Mouse (Mus musculus): ENCODE results near the gene Sipa1l2. TPM values are rescaled to one million over a fixed set of nuclear protein-coding genes. Genes with fewer than 3 reads are reported as not detected.

Gene Sipa1l2
- polyA plus RNA-seq, 1 experiment from 2014 or later: 7.2 TPM

DNA sequence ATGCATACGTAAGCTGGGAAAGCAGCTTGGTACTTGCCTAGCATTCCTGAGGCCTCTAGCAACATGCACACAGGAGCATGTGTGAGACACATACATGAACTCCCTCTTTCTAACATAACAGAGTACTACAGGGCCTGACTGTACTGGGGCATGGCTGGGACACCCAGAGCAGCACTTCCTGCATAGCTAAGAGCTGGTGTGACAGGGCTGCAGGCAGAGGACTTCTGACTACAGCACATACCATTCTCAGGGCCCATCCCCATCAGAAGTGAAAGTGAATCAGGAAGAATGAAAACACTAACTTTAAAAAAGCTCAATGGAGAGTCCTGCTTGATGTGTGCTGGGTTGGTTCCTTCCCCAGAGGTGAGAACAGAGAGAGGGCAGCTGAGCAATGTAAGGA lies 108.1 kb downstream of the Sipa1l2 start:
- Histone ChIP-seq H3K79me2 (ENCODE audit: inconsistent target) (no peaks in the 10 kb centered on the region), H3K36me3 (ENCODE audit: inconsistent target) (no peaks in the 10 kb centered on the region; the same call in 1 of the 2 replicates), H3K4me3 (ENCODE audit: inconsistent target) (no peak overlapping the region), H3K27ac (peak overlapping the region; percentile 82)
- 88% methylated on average over 1 of the region's 1 CpGs for WGBS (ENCODE audit: missing documents)

DNA sequence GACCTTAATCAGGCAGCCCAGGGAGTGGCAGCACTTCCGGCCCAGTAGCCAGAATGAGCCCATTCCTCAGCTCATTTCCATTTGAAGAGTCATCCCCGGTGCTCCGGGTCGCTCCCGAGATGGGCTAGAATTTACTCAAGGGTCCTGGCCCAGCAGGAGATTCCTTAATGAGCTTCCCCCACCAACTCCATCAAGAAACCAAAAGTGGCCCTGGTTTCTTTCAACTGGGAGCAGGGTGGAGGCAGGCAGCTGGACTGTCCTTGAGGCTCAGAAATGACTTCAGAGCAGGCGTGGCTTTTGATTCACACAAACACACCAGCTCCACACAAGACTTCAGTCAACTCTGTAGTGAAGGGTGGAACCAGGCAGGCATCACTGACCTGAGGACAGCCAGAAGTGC lies 109.0 kb downstream of the Sipa1l2 start:
- Histone ChIP-seq H3K4me3 (ENCODE audit: inconsistent target) (no peak overlapping the region), H3K79me2 (ENCODE audit: inconsistent target) (no peaks in the 10 kb centered on the region), H3K27ac (peak overlapping the region; percentile 82), H3K36me3 (ENCODE audit: inconsistent target) (no peaks in the 10 kb centered on the region; the same call in 1 of the 2 replicates)
- whole genome bisulfite sequencing (ENCODE audit: missing documents): 76% methylated on average over 6 of the region's 6 CpGs

DNA sequence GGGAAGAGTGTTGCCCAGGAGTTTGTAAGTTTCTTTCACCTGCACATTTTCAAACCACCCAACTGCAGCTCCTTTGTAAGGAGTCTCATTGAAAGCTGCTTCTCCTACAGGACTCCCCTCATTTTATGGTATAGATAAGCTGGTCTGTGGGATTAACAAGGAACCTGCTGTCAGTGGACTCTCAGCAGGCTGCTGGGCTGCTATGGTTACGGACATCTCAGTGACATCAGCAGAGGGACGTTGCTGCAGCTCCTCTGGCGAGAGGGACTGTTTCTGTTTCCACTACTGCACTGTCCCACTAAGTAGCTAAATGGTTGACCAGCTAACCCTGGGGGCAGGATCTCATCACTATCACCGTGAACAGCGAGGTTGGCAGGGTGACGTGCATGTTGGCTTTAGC lies 120.6 kb downstream of the Sipa1l2 start:
- 86% methylated on average over 6 of the region's 6 CpGs for WGBS (ENCODE audit: missing documents)
- H3K27ac ChIP-seq: no peak overlapping the region
- no peak overlapping the region for H3K4me3 ChIP-seq (ENCODE audit: inconsistent target)
- H3K36me3 ChIP-seq (ENCODE audit: inconsistent target): peaks cover 39% of the 10 kb centered on the region; the same call in 1 of the 2 replicates
- no peaks in the 10 kb centered on the region for H3K79me2 ChIP-seq (ENCODE audit: inconsistent target)

GRCm38 (mm10) chr8:125447543-125447942 lies 122.1 kb downstream of the Sipa1l2 start:
- Histone ChIP-seq H3K27ac (no peak overlapping the region), H3K4me3 (ENCODE audit: inconsistent target) (no peak overlapping the region), H3K79me2 (ENCODE audit: inconsistent target) (no peaks in the 10 kb centered on the region), H3K36me3 (ENCODE audit: inconsistent target) (peaks cover 42% of the 10 kb centered on the region; the same call in 1 of the 2 replicates)
- 95% methylated on average over 14 of the region's 14 CpGs for WGBS (ENCODE audit: missing documents)

- WGBS (ENCODE audit: missing documents): 86% methylated on average over 4 of the region's 4 CpGs
- no peak overlapping the region for H3K27ac ChIP-seq
- H3K4me3 ChIP-seq (ENCODE audit: inconsistent target): no peak overlapping the region
- no peaks in the 10 kb centered on the region for H3K79me2 ChIP-seq (ENCODE audit: inconsistent target)
- H3K36me3 ChIP-seq (ENCODE audit: inconsistent target): peaks cover 47% of the 10 kb centered on the region
These were observed 123.4 kb downstream of the Sipa1l2 start for GRCm38 (mm10) chr8:125446236-125446635.

DNA sequence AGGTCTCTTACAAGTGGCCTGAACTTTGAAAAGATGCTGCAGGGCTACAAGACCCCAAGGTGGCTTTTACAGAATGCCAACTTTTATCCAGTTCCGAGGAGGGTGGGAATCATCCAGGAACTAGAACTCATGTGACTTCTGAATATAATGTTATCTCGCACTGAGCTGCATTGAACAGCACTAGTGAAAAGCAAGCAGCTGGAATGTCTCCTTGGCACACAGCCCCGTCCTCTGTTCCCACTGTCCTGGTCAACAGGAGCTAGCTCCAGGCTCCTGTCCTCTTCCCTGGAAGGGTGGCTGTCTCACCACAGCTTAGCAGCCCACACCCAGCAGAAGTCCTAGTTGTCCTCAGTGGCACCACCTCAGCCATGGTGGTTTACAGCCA lies 124.4 kb downstream of the Sipa1l2 start:
- H3K36me3 ChIP-seq (ENCODE audit: inconsistent target): peaks cover 51% of the 10 kb centered on the region
- H3K27ac ChIP-seq: no peak overlapping the region
- WGBS (ENCODE audit: missing documents): 98% methylated on average over 3 of the region's 3 CpGs
- no peak overlapping the region for H3K4me3 ChIP-seq (ENCODE audit: inconsistent target)
- no peaks in the 10 kb centered on the region for H3K79me2 ChIP-seq (ENCODE audit: inconsistent target)

DNA sequence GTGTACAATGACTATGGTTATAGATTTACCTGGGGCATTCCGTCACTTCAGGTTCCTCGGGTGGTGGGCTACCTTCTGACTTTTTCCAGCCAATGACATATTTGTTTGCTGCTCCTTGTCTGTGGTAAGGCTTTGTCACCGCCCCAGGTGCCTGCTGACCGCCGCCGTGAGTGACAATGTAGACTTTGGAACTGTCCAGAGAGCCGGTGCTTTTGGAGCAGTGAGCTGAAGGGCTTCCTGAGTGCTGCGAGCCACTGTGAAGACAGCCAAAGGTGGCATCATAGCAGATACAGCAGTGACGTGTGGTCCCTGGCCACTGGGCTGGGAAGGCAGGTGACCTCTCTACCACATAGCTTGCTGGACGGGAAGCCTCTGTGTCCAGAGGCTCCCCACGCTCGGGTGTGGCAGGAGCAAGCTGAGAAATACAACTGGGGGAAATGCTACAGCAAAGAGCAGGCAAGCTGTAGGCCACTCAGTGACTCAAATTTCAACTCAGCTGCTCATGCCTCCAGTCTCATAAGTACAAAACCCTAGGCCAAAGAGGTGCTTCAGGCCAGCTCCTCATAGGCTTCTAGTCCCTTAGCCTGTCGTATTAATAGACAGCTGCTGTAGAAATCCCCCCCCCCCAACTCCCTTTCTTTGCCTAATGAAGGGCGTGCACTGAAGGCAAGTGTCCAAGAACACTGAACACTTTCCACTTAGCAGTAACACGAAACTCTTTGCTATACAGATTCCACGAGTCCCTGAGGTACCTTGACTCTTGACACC lies 125.0 kb downstream of the Sipa1l2 start:
- 98% methylated on average over 16 of the region's 16 CpGs for WGBS (ENCODE audit: missing documents)
- Histone ChIP-seq H3K4me3 (ENCODE audit: inconsistent target) (no peak overlapping the region), H3K79me2 (ENCODE audit: inconsistent target) (no peaks in the 10 kb centered on the region), H3K36me3 (ENCODE audit: inconsistent target) (peaks cover 51% of the 10 kb centered on the region), H3K27ac (no peak overlapping the region)

DNA sequence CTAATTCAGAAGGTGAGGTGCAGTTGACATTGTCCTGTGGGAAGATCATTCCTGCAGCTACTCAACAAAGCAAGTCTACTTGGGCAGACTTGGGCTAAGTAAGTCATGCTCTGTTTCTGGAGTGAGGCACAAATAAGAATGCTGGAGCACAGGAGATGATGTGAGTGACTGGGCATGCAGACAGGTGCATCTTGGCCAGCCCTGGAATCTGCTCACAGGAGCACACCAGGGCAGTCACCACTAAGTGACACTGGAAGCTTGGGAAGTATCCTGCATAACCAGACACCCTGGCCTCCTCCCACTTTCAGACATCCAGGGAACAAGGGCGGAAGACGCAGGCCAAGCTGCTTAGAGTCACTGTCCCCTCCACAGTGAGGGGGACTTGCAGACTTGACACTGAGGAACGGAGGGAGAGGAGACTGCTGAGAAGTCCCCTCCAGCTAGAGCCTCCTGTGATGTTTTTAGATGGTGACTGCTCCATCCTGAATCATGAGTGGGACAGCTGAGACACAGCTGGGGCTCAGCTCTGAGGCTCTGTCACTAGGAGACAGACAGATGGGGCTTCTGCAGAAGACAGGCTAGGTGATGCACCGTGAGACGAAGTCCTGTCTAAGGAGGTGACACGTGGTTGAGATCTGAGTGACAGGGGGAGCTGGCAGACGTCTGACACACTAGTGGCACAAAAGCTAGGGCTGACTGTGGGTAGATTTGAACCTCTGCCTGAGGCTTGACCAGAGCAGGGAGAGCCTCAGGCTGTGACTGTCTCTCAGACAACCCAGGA lies 134.1 kb downstream of the Sipa1l2 start:
- WGBS (ENCODE audit: missing documents): 94% methylated on average over 7 of the region's 7 CpGs
- peaks cover 29% of the 10 kb centered on the region; the same call in 1 of the 2 replicates for H3K36me3 ChIP-seq (ENCODE audit: inconsistent target)
- H3K27ac ChIP-seq: no peak overlapping the region
- H3K79me2 ChIP-seq (ENCODE audit: inconsistent target): no peaks in the 10 kb centered on the region
- H3K4me3 ChIP-seq (ENCODE audit: inconsistent target): no peak overlapping the region

DNA sequence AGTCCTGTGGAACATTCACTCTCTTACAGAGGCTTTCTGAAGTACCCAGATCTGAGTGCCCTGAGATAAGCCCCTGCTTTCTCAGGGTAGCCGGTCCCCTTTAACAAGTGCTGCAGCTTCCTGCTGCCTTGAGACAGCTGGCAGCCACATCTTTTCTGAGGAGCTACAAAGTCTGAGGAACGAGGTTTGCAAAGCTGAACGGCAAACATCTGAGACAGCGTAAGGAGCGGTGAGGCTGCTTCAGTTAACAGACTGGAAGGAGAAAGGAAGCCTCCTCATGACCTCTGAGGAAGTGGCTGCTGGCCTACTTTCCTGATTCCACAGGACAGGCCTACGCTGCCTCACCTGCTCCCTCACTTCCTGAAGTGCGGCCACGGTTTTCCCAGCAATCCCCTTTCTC lies 135.5 kb downstream of the Sipa1l2 start:
- Histone ChIP-seq H3K27ac (no peak overlapping the region), H3K4me3 (ENCODE audit: inconsistent target) (no peak overlapping the region), H3K36me3 (ENCODE audit: inconsistent target) (peaks cover 22% of the 10 kb centered on the region; the same call in 1 of the 2 replicates), H3K79me2 (ENCODE audit: inconsistent target) (no peaks in the 10 kb centered on the region)
- WGBS (ENCODE audit: missing documents): 46% methylated on average over 8 of the region's 8 CpGs

DNA sequence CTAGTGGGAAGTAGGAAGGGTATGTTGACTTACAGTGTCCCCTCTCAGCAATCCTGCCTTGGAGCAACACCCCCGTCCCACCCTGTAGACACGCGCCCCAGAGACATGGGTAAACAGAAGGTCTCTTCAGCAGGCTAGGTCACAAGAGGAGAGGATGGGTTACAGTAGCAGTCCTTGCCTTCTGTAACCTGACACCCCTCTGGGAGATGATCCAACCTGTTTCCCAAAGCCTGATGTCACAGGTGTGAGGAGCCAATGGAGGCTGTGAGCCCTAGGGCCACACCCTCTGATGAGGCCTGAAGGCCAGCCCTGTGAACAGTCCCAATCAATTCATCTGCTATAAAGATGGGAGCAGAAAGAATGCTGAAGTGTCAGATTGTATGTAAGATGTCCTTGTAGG lies 138.3 kb downstream of the Sipa1l2 start:
- no peaks in the 10 kb centered on the region for H3K79me2 ChIP-seq (ENCODE audit: inconsistent target)
- 94% methylated on average over 3 of the region's 3 CpGs for WGBS (ENCODE audit: missing documents)
- no peak overlapping the region for H3K4me3 ChIP-seq (ENCODE audit: inconsistent target)
- H3K36me3 ChIP-seq (ENCODE audit: inconsistent target): peaks cover 13% of the 10 kb centered on the region; the same call in 1 of the 2 replicates
- H3K27ac ChIP-seq: no peak overlapping the region

- 97% methylated on average over 5 of the region's 5 CpGs for WGBS (ENCODE audit: missing documents)
- no peaks in the 10 kb centered on the region for H3K79me2 ChIP-seq (ENCODE audit: inconsistent target)
- H3K27ac ChIP-seq: no peak overlapping the region
- H3K36me3 ChIP-seq (ENCODE audit: inconsistent target): peaks cover 13% of the 10 kb centered on the region; the same call in 1 of the 2 replicates
- H3K4me3 ChIP-seq (ENCODE audit: inconsistent target): no peak overlapping the region
These were observed 138.8 kb downstream of the Sipa1l2 start for GRCm38 (mm10) chr8:125430796-125431195.

DNA sequence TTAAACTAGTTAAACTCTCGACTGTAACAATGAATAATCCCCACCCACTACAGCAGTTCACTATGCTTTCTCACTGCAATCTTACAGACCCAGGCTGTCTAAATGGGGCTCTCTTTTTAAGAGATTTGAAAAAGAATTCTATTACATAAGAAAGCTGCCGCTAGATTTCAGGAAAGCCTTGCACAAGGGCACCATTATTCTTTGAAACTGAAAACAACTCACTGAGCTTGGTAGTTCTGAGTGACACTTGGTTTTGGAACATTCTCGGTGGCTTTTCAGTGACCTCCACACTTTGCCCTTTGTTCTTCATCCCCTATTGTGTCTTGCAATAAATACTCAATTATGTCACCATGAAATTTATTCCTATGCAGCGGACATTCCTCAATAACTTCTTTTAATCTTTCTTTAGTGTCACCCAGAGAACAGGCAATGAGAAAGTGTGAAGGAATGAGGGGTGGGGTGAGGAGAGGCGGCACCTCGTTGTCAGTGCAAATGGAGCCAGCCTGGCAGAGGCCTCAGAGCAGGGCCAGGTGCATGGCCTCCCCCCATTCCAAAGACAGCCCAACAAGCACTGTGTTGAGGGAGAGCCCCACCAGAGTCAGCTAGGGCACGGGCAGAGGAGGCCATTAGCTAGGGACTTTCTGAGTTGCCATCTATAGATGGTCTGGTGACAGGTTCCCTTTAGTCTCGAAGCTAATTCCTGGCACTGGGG lies 140.5 kb downstream of the Sipa1l2 start:
- H3K4me3 ChIP-seq (ENCODE audit: inconsistent target): no peak overlapping the region
- H3K79me2 ChIP-seq (ENCODE audit: inconsistent target): no peaks in the 10 kb centered on the region
- H3K27ac ChIP-seq: no peak overlapping the region
- peaks cover 13% of the 10 kb centered on the region; the same call in 1 of the 2 replicates for H3K36me3 ChIP-seq (ENCODE audit: inconsistent target)
- 89% methylated on average over 8 of the region's 8 CpGs for WGBS (ENCODE audit: missing documents)

GRCm38 (mm10) chr8:125423861-125424260 lies 145.7 kb downstream of the Sipa1l2 start:
- 87% methylated on average over 9 of the region's 10 CpGs for WGBS (ENCODE audit: missing documents)
- Histone ChIP-seq H3K79me2 (ENCODE audit: inconsistent target) (no peaks in the 10 kb centered on the region), H3K36me3 (ENCODE audit: inconsistent target) (peaks cover 10% of the 10 kb centered on the region; the same call in 1 of the 2 replicates), H3K27ac (no peak overlapping the region), H3K4me3 (ENCODE audit: inconsistent target) (no peak overlapping the region)

- 95% methylated on average over 14 of the region's 14 CpGs for WGBS (ENCODE audit: missing documents)
- no peak overlapping the region for H3K27ac ChIP-seq
- H3K4me3 ChIP-seq (ENCODE audit: inconsistent target): no peak overlapping the region
These were observed 150.3 kb downstream of the Sipa1l2 start for GRCm38 (mm10) chr8:125419202-125419830.

More at GRCm38 (mm10) chr8:125419202-125419830, 150.3 kb downstream of the Sipa1l2 start:
- H3K36me3 ChIP-seq (ENCODE audit: inconsistent target): peaks cover 20% of the 10 kb centered on the region; the same call in 1 of the 2 replicates
- no peaks in the 10 kb centered on the region for H3K79me2 ChIP-seq (ENCODE audit: inconsistent target)
